ENCODE assay signal across 33 mouse cellular contexts in genomic region chr7:125806571-125806970, GRCm38 (mm10).
"Had no signal": no experiment of that assay in that cellular context is flagged by ENCODE, and none has a peak within 500 bp of the region (broad histone marks: within the 10 kb centered on the region; RNA-seq: fewer than 3 reads in every experiment).

No protein-coding gene starts in this region.

- H3K27me3 ChIP-seq: heart, embryonic 12.5 days; heart, embryonic 13.5 days; heart, embryonic 15.5 days; hindbrain, embryonic 13.5 days; hindbrain, embryonic 15.5 days; intestine, embryonic 15.5 days; kidney, embryonic 15.5 days had no signal

- DNase-seq: heart, postnatal 14 days; heart, postnatal 36 days; heart, postnatal 4 days; kidney, adult 11 months; kidney, adult 18-20 months; kidney, adult 2 months; kidney, adult 8-10 months; kidney, adult 9 months; kidney, postnatal 10 days; kidney, postnatal 14 days; kidney, postnatal 25 days; kidney, postnatal 36 days; kidney, postnatal 4 days; layer of hippocampus, adult 9-11 months; layer of hippocampus, postnatal 36 days had no signal

- ATAC-seq: hindbrain, embryonic 16.5 days; inflammation-experienced regulatory T-cells, adult 6 months; intestine, embryonic 15.5 days; intestine, embryonic 16.5 days; intestine, postnatal 0 days had no signal

- H3K4me3 ChIP-seq: heart, embryonic 10.5 days; heart, embryonic 12.5 days; heart, embryonic 13.5 days; heart, embryonic 15.5 days; hindbrain, embryonic 10.5 days; hindbrain, embryonic 13.5 days; hindbrain, embryonic 15.5 days; intestine, embryonic 15.5 days; kidney, embryonic 15.5 days; layer of hippocampus, adult 2 months; left cerebral cortex, adult 2 months had no signal

- H3K36me3 ChIP-seq: heart, embryonic 10.5 days; heart, embryonic 12.5 days; heart, embryonic 13.5 days; heart, embryonic 15.5 days; hindbrain, embryonic 10.5 days; hindbrain, embryonic 13.5 days; hindbrain, embryonic 15.5 days; intestine, embryonic 15.5 days; kidney, embryonic 15.5 days had no signal

- H3K9ac ChIP-seq: heart, embryonic 12.5 days; heart, embryonic 13.5 days; heart, embryonic 15.5 days; hindbrain, embryonic 13.5 days; hindbrain, embryonic 14.5 days; hindbrain, embryonic 15.5 days; intestine, embryonic 15.5 days; kidney, embryonic 15.5 days had no signal

- H3K4me2 ChIP-seq: heart, embryonic 11.5 days; heart, embryonic 12.5 days; heart, embryonic 13.5 days; heart, embryonic 15.5 days; hindbrain, embryonic 13.5 days; hindbrain, embryonic 14.5 days; hindbrain, embryonic 15.5 days; intestine, embryonic 15.5 days; kidney, embryonic 15.5 days had no signal

- H3K4me1 ChIP-seq: heart, embryonic 15.5 days; hindbrain, embryonic 10.5 days; hindbrain, embryonic 13.5 days; hindbrain, embryonic 15.5 days; intestine, embryonic 15.5 days had no signal

- H3K9me3 ChIP-seq: heart, embryonic 10.5 days; heart, embryonic 12.5 days; heart, embryonic 13.5 days; heart, embryonic 15.5 days; hindbrain, embryonic 10.5 days; hindbrain, embryonic 13.5 days; hindbrain, embryonic 15.5 days; intestine, embryonic 15.5 days; kidney, embryonic 15.5 days had no signal

- H3K27ac ChIP-seq: heart, embryonic 10.5 days; heart, embryonic 13.5 days; heart, embryonic 15.5 days; hindbrain, embryonic 10.5 days; hindbrain, embryonic 13.5 days; hindbrain, embryonic 14.5 days; hindbrain, embryonic 15.5 days; intestine, embryonic 15.5 days; kidney, embryonic 15.5 days; kidney, postnatal 0 days; layer of hippocampus, adult 2 months; left cerebral cortex, adult 2 months had no signal
